Mouse (Mus musculus) embryo, embryonic 11 days (tissue): ENCODE measurements at regions not wholly inside any gene's neighbourhood (a gene's known extent, or its start where the extent isn't known, plus 50 kb on each side); places are given as distances from the start of the nearest gene placed in this dataset.

ENCODE experiments used
- DNase-seq: peaks from one replicate; pipeline ENCODE4 v3.0.0-alpha.2; 2015

GRCm38 (mm10) chr4:54704696-54705095 is 240.2 kb upstream of the Zfp462 start:
- DNase-seq, result no peak

- DNase-seq, result no peak
These were observed 235.1 kb upstream of the Zfp462 start for GRCm38 (mm10) chr4:54709751-54710150.

- peak; percentile 34 for DNase-seq
These were observed 231.9 kb upstream of the Zfp462 start for GRCm38 (mm10) chr4:54712929-54713328.

- DNase-seq, result no peak
These were observed 230.1 kb upstream of the Zfp462 start for GRCm38 (mm10) chr4:54714612-54715342.

- no peak for DNase-seq
These were observed 226.8 kb upstream of the Zfp462 start for GRCm38 (mm10) chr4:54718083-54718482.

GRCm38 (mm10) chr4:54739001-54739400 is 205.8 kb upstream of the Zfp462 start:
- DNase-seq, result no peak

- no peak for DNase-seq
These were observed 193.4 kb upstream of the Zfp462 start for GRCm38 (mm10) chr4:54751458-54751857.

- DNase-seq, result no peak
These were observed 188.4 kb upstream of the Zfp462 start for GRCm38 (mm10) chr4:54756441-54756840.

GRCm38 (mm10) chr4:54757715-54758500 is 186.9 kb upstream of the Zfp462 start:
- peak; percentile 59 for DNase-seq

GRCm38 (mm10) chr4:54758501-54758829 is 186.4 kb upstream of the Zfp462 start:
- DNase-seq, result no peak

- no peak for DNase-seq
These were observed 183.6 kb upstream of the Zfp462 start for GRCm38 (mm10) chr4:54761257-54761656.

- DNase-seq, result no peak
These were observed 179.8 kb upstream of the Zfp462 start for GRCm38 (mm10) chr4:54765045-54765444.

GRCm38 (mm10) chr4:54767506-54768200 is 177.2 kb upstream of the Zfp462 start:
- DNase-seq, result peak; percentile 58

GRCm38 (mm10) chr4:54768836-54769235 is 176.0 kb upstream of the Zfp462 start:
- no peak for DNase-seq

- no peak for DNase-seq
These were observed 170.8 kb upstream of the Zfp462 start for GRCm38 (mm10) chr4:54774066-54774465.

- no peak for DNase-seq
These were observed 170.1 kb upstream of the Zfp462 start for GRCm38 (mm10) chr4:54774717-54775116.

GRCm38 (mm10) chr4:54780511-54780910 is 164.3 kb upstream of the Zfp462 start:
- no peak for DNase-seq

- DNase-seq, result no peak
These were observed 153.6 kb upstream of the Zfp462 start for GRCm38 (mm10) chr4:54791217-54791742.

- DNase-seq, result no peak
These were observed 151.0 kb upstream of the Zfp462 start for GRCm38 (mm10) chr4:54793857-54794256.

GRCm38 (mm10) chr4:54795246-54795645 is 149.6 kb upstream of the Zfp462 start:
- DNase-seq, result peak; percentile 47

- no peak for DNase-seq
These were observed 146.3 kb upstream of the Zfp462 start for GRCm38 (mm10) chr4:54798523-54798922.

- DNase-seq, result no peak
These were observed 133.7 kb upstream of the Zfp462 start for GRCm38 (mm10) chr4:54811163-54811562.
